Mouse (Mus musculus) liver, embryonic 13.5 days (tissue): ENCODE measurements around the gene Tspan33. TPM values are rescaled to one million over a fixed set of nuclear protein-coding genes. Genes with fewer than 3 reads are reported as not detected.
A peak's percentile ranks its signal among the peaks of the same experiment; 100 is the strongest.
"Not testable (repeated sequence)": the region's sequence is repeated elsewhere in the genome, so short reads cannot be mapped to it uniquely, and the experiment has no call there.

Source experiments
- ATAC-seq: fragments of 200-750 bp; cut with Nextera tagmentation; 2 replicates; pipeline ENCODE4 v1.8.0; 2017; ENCODE audit warnings: low read depth, mild to moderate bottlenecking, moderate number of reproducible peaks, moderate library complexity
- DNase-seq: peaks from one replicate; pipeline ENCODE4 v3.0.0; 2022
- H3K27ac ChIP-seq: fragments of 300-500 bp; sonication (generic); 2 replicates; pipeline ENCODE4 v1.5.1; 2015; ENCODE audit warnings: moderate library complexity, mild to moderate bottlenecking, inconsistent platforms
- H3K27me3 ChIP-seq: fragments of 300-500 bp; sonication (generic); 2 replicates; pipeline ENCODE4 v1.6.1; 2015; ENCODE audit warnings: mild to moderate bottlenecking, inconsistent platforms
- H3K36me3 ChIP-seq: fragments of 300-500 bp; sonication (generic); 2 replicates; pipeline ENCODE4 v1.6.1; 2015; ENCODE audit warnings: mild to moderate bottlenecking, inconsistent platforms
- H3K4me1 ChIP-seq: fragments of 300-500 bp; sonication (generic); replicated peaks from 2 replicates; pipeline ENCODE4 v1.6.1; 2015; ENCODE audit warnings: inconsistent platforms
- H3K4me2 ChIP-seq: fragments of 300-500 bp; sonication (generic); 2 replicates; pipeline ENCODE4 v1.6.1; 2015; ENCODE audit warnings: inconsistent platforms, mild to moderate bottlenecking, moderate library complexity
- H3K4me3 ChIP-seq: fragments of 300-500 bp; sonication (generic); replicated peaks from 2 replicates; pipeline ENCODE4 v1.5.1; 2015; ENCODE audit warnings: mild to moderate bottlenecking, inconsistent platforms
- H3K9ac ChIP-seq: fragments of 300-500 bp; sonication (generic); 2 replicates; pipeline ENCODE4 v1.6.1; 2015; ENCODE audit warnings: mild to moderate bottlenecking, inconsistent platforms
- H3K9me3 ChIP-seq: fragments of 300-500 bp; sonication (generic); replicated peaks from 2 replicates; pipeline ENCODE4 v1.6.1; 2016; ENCODE audit warnings: inconsistent platforms
- WGBS: fragments of 180-500 bp; shearing (Covaris S2); methylation state at CpG from one replicate; pipeline ENCODE4 v1.1.7; 2015; ENCODE audit not compliant: insufficient replicate concordance; 5-methylcytosine and 5-hydroxymethylcytosine counted together
- polyA plus RNA-seq: library from polyadenylated mRNA; unstranded; fragments of >200 nt; fragmentation: Nextera tagmentation; extraction: Ambion mirVana; gene quantifications from 2 replicates; pipeline ENCODE4 v1.2.1, GENCODE M21; 2015

The Tspan33 gene
- polyA plus RNA-seq, 1 experiment from 2014 or later, result 164 TPM

GRCm38 (mm10) chr6:29673739-29674138 lies 20.3 kb upstream of the Tspan33 start:
- no peaks in the 10 kb centered on the region for H3K36me3 ChIP-seq
- H3K4me3 ChIP-seq, result no peak overlapping the region
- WGBS, result 33% methylated on average over 2 of the region's 2 CpGs
- no peak overlapping the region for H3K27ac ChIP-seq
- DNase-seq, result no peak
- no peaks in the 10 kb centered on the region for H3K4me1 ChIP-seq
- H3K9ac ChIP-seq, result no peak overlapping the region
- H3K9me3 ChIP-seq, result no peaks in the 10 kb centered on the region
- peaks cover 49% of the 10 kb centered on the region for H3K27me3 ChIP-seq
- no peak overlapping the region for H3K4me2 ChIP-seq
- no peak for ATAC-seq

- ATAC-seq, DNase-seq, H3K27ac ChIP-seq, H3K9ac ChIP-seq, H3K36me3 ChIP-seq, H3K9me3 ChIP-seq, H3K4me3 ChIP-seq, H3K4me2 ChIP-seq: not testable (repeated sequence)
- Histone ChIP-seq H3K4me1 (peaks cover 15% of the 10 kb centered on the region), H3K27me3 (peaks cover 24% of the 10 kb centered on the region)
- whole genome bisulfite sequencing, result 55% methylated on average over 10 of the region's 10 CpGs
These were observed 14.0 kb upstream of the Tspan33 start for GRCm38 (mm10) chr6:29679947-29680550.

GRCm38 (mm10) chr6:29681853-29682252 lies 12.2 kb upstream of the Tspan33 start:
- no peaks in the 10 kb centered on the region for H3K9me3 ChIP-seq
- H3K4me2 ChIP-seq, result no peak overlapping the region
- ATAC-seq, result no peak
- no peaks in the 10 kb centered on the region for H3K36me3 ChIP-seq
- WGBS, result 26% methylated on average over 4 of the region's 4 CpGs
- peaks cover 15% of the 10 kb centered on the region for H3K4me1 ChIP-seq
- H3K27ac ChIP-seq, result no peak overlapping the region
- no peak overlapping the region for H3K9ac ChIP-seq
- peaks cover 19% of the 10 kb centered on the region for H3K27me3 ChIP-seq
- DNase-seq, result no peak
- no peak overlapping the region for H3K4me3 ChIP-seq

- WGBS, result 73% methylated on average over 4 of the region's 4 CpGs
- H3K36me3 ChIP-seq, result no peaks in the 10 kb centered on the region
- H3K4me1 ChIP-seq, result peaks cover 15% of the 10 kb centered on the region
- no peak overlapping the region for H3K27ac ChIP-seq
- H3K4me3 ChIP-seq, result no peak overlapping the region
- no peaks in the 10 kb centered on the region for H3K9me3 ChIP-seq
- H3K27me3 ChIP-seq, result peaks cover 25% of the 10 kb centered on the region
- ATAC-seq (no peak), DNase-seq (no peak)
- H3K4me2 ChIP-seq, result no peak overlapping the region
- H3K9ac ChIP-seq, result no peak overlapping the region
These were observed 9.3 kb upstream of the Tspan33 start for GRCm38 (mm10) chr6:29684686-29685085.

- H3K27me3 ChIP-seq, result peaks cover 37% of the 10 kb centered on the region
- H3K4me3 ChIP-seq, result no peak overlapping the region
- H3K36me3 ChIP-seq, result no peaks in the 10 kb centered on the region
- H3K27ac ChIP-seq, result no peak overlapping the region
- DNase-seq (no peak), ATAC-seq (no peak)
- H3K9me3 ChIP-seq, result no peaks in the 10 kb centered on the region
- peaks cover 9% of the 10 kb centered on the region; the same call in 1 of the 2 replicates for H3K4me1 ChIP-seq
- 77% methylated on average over 4 of the region's 4 CpGs for WGBS
- no peak overlapping the region for H3K9ac ChIP-seq
- H3K4me2 ChIP-seq, result no peak overlapping the region
These were observed 8.1 kb upstream of the Tspan33 start for GRCm38 (mm10) chr6:29685952-29686351.

- 70% methylated on average over 8 of the region's 8 CpGs for WGBS
- no peak overlapping the region for H3K27ac ChIP-seq
- no peaks in the 10 kb centered on the region for H3K36me3 ChIP-seq
- no peak for DNase-seq
- peaks cover 14% of the 10 kb centered on the region for H3K4me1 ChIP-seq
- no peak for ATAC-seq
- no peak overlapping the region for H3K4me3 ChIP-seq
- H3K9me3 ChIP-seq, result no peaks in the 10 kb centered on the region
- H3K9ac ChIP-seq, result no peak overlapping the region
- no peak overlapping the region for H3K4me2 ChIP-seq
- H3K27me3 ChIP-seq, result peaks cover 53% of the 10 kb centered on the region
These were observed 4.6 kb upstream of the Tspan33 start for GRCm38 (mm10) chr6:29689458-29689857.

- peak overlapping the region; percentile 87 for H3K4me2 ChIP-seq
- H3K27me3 ChIP-seq, result peaks cover 38% of the 10 kb centered on the region
- peak overlapping the region; percentile 99 for H3K27ac ChIP-seq
- no peaks in the 10 kb centered on the region for H3K9me3 ChIP-seq
- no peak for ATAC-seq
- WGBS, result 3% methylated on average over 34 of the region's 35 CpGs
- peak overlapping the region; percentile 97 for H3K4me3 ChIP-seq
- peak overlapping the region; percentile 100 for H3K9ac ChIP-seq
- peaks cover 56% of the 10 kb centered on the region for H3K4me1 ChIP-seq
- DNase-seq, result no peak
- H3K36me3 ChIP-seq, result peaks cover 9% of the 10 kb centered on the region
These were observed 610 bp downstream of the Tspan33 start for GRCm38 (mm10) chr6:29694375-29695289.

GRCm38 (mm10) chr6:29695290-29695674 lies 1.3 kb downstream of the Tspan33 start:
- peaks cover 10% of the 10 kb centered on the region for H3K36me3 ChIP-seq
- peak; percentile 57 for DNase-seq
- H3K4me3 ChIP-seq, result peak overlapping the region; percentile 97
- peaks cover 31% of the 10 kb centered on the region for H3K27me3 ChIP-seq
- H3K4me1 ChIP-seq, result peaks cover 58% of the 10 kb centered on the region
- peak overlapping the region; percentile 99 for H3K27ac ChIP-seq
- no peak for ATAC-seq
- no peaks in the 10 kb centered on the region for H3K9me3 ChIP-seq
- H3K9ac ChIP-seq, result peak overlapping the region; percentile 100
- WGBS, result 17% methylated on average over 3 of the region's 3 CpGs
- peak overlapping the region; percentile 87 for H3K4me2 ChIP-seq

- Histone ChIP-seq H3K4me3 (peak overlapping the region; percentile 97), H3K4me1 (peaks cover 65% of the 10 kb centered on the region), H3K9me3 (no peaks in the 10 kb centered on the region), H3K36me3 (peaks cover 15% of the 10 kb centered on the region), H3K27me3 (peaks cover 24% of the 10 kb centered on the region), H3K4me2 (peak overlapping the region; percentile 87), H3K9ac (peak overlapping the region; percentile 100), H3K27ac (peak overlapping the region; percentile 99)
- 28% methylated on average over 7 of the region's 7 CpGs for WGBS
- ATAC-seq (no peak), DNase-seq (peak; percentile 58)
These were observed 2.0 kb downstream of the Tspan33 start for GRCm38 (mm10) chr6:29695975-29696374.

GRCm38 (mm10) chr6:29697139-29697538 lies 3.1 kb downstream of the Tspan33 start:
- peaks cover 23% of the 10 kb centered on the region for H3K36me3 ChIP-seq
- H3K4me1 ChIP-seq, result peaks cover 77% of the 10 kb centered on the region
- DNase-seq, result no peak
- no peaks in the 10 kb centered on the region for H3K9me3 ChIP-seq
- H3K4me2 ChIP-seq, result peak overlapping the region; percentile 87
- peak overlapping the region; percentile 97 for H3K4me3 ChIP-seq
- peaks cover 12% of the 10 kb centered on the region for H3K27me3 ChIP-seq
- H3K27ac ChIP-seq, result peak overlapping the region; percentile 99
- no peak for ATAC-seq
- peak overlapping the region; percentile 100 for H3K9ac ChIP-seq

GRCm38 (mm10) chr6:29697548-29697947 lies 3.5 kb downstream of the Tspan33 start:
- Histone ChIP-seq H3K36me3 (peaks cover 28% of the 10 kb centered on the region), H3K4me1 (peaks cover 80% of the 10 kb centered on the region), H3K4me3 (peak overlapping the region; percentile 97), H3K9me3 (no peaks in the 10 kb centered on the region), H3K9ac (peak overlapping the region; percentile 100), H3K4me2 (peak overlapping the region; percentile 87), H3K27me3 (peaks cover 8% of the 10 kb centered on the region), H3K27ac (peak overlapping the region; percentile 99)
- 9% methylated on average over 3 of the region's 3 CpGs for WGBS
- DNase-seq (peak; percentile 89), ATAC-seq (peak; percentile 80)
